Comparison of ENCODE assay signal across 11 mouse cellular contexts in the genomic region with DNA sequence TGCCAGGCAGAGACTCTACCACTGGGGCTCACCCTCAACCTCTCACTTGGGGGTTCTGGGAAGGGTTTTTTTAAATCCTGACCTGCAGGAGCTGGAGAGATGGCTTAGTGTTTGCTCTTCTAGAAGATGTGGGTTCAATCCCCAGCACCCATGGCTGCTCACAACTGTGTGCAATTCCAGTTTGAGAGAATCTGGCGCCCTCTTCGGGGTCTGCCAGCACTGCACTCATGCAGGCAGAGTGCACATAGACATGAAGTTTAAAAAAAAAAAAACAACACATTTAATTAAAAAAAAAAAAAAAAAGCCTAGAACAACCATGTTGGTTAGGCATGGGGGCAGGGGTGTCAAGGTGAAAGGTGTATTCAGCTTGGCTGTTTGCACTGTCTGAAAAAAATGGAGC. TPM values are rescaled to one million over a fixed set of nuclear protein-coding genes. Genes with fewer than 3 reads are reported as not detected.
A peak's percentile ranks its signal among the peaks of the same experiment; 100 is the strongest.
DNase-seq lines count a peak whose midpoint lies in the region; ATAC-seq and TF ChIP-seq lines count a peak whose summit lies in the region.
"Had no signal": no experiment of that assay in that cellular context is flagged by ENCODE, and none has a peak within 500 bp of the region (broad histone marks: within the 10 kb centered on the region; RNA-seq: fewer than 3 reads in every experiment).

No protein-coding gene starts in this region.

- peak overlapping the region; percentile 79 for H3K4me2 ChIP-seq in liver, embryonic 13.5 days
- no peak overlapping the region for H3K4me2 ChIP-seq in neural tube, embryonic 15.5 days
- H3K4me2 ChIP-seq: hindbrain, embryonic 15.5 days had no signal

- peak; percentile 37 for TF ChIP-seq CTCF in layer of hippocampus, adult 2 months (conservative IDR thresholded peaks at IDR 0.05)

- no peak for ATAC-seq in liver, embryonic 13.5 days (ENCODE audit: low read depth)
- no peak for ATAC-seq in neural tube, embryonic 15.5 days (ENCODE audit: low FRiP score)

- H3K36me3 ChIP-seq in liver, embryonic 13.5 days, result peaks cover 56% of the 10 kb centered on the region
- H3K36me3 ChIP-seq in neural tube, embryonic 15.5 days, result peaks cover 53% of the 10 kb centered on the region

- no peaks in the 10 kb centered on the region for H3K9me3 ChIP-seq in liver, embryonic 13.5 days (replicated peaks)
- H3K9me3 ChIP-seq in neural tube, embryonic 15.5 days (replicated peaks), result no peaks in the 10 kb centered on the region
- H3K9me3 ChIP-seq: hindbrain, embryonic 15.5 days had no signal

- no peak overlapping the region for H3K4me3 ChIP-seq in layer of hippocampus, adult 2 months
- peak overlapping the region; percentile 89; the same call in 1 of the 2 replicates for H3K4me3 ChIP-seq in liver, embryonic 13.5 days (replicated peaks)
- no peak overlapping the region for H3K4me3 ChIP-seq in neural tube, embryonic 15.5 days (replicated peaks)

- DNase-seq in layer of hippocampus, adult 2 months (ENCODE audit: low spot score in 2 of 2), result no peak
- DNase-seq in layer of hippocampus, adult 8-10 months (ENCODE audit: low spot score in 2 of 2), result no peak
- peak; percentile 64 for DNase-seq in thymus, postnatal 4 days
- DNase-seq in thymus, adult 18-20 months, result no peak
- no peak for DNase-seq in liver, embryonic 13.5 days
- DNase-seq in yolk sac, embryonic 10.5 days (ENCODE audit: low spot score), result no peak
- DNase-seq: heart, adult 11 months; retina, postnatal 1 day; spleen, adult 18-20 months had no signal

- peak overlapping the region; percentile 46; the same call in 1 of the 2 replicates for H3K27ac ChIP-seq in layer of hippocampus, adult 2 months
- peak overlapping the region; percentile 92 for H3K27ac ChIP-seq in liver, embryonic 13.5 days
- H3K27ac ChIP-seq in neural tube, embryonic 15.5 days (replicated peaks), result no peak overlapping the region
- H3K27ac ChIP-seq: hindbrain, embryonic 15.5 days had no signal

- H3K27me3 ChIP-seq in liver, embryonic 13.5 days, result no peaks in the 10 kb centered on the region
- H3K27me3 ChIP-seq in neural tube, embryonic 15.5 days (replicated peaks), result no peaks in the 10 kb centered on the region
- H3K27me3 ChIP-seq: hindbrain, embryonic 15.5 days had no signal

- WGBS in liver, embryonic 13.5 days (ENCODE audit: insufficient replicate concordance), result 83% methylated on average over 2 of the region's 2 CpGs
- WGBS in neural tube, embryonic 15.5 days, result 93% methylated on average over 2 of the region's 2 CpGs

- peak overlapping the region; percentile 96; the same call in 1 of the 2 replicates for H3K9ac ChIP-seq in liver, embryonic 13.5 days
- no peak overlapping the region for H3K9ac ChIP-seq in neural tube, embryonic 15.5 days (replicated peaks)
- H3K9ac ChIP-seq: hindbrain, embryonic 15.5 days had no signal

- peaks cover 49% of the 10 kb centered on the region for H3K4me1 ChIP-seq in liver, embryonic 13.5 days (replicated peaks)
- peaks cover 33% of the 10 kb centered on the region for H3K4me1 ChIP-seq in neural tube, embryonic 15.5 days

RNA-seq across cellular contexts. Expression of a gene that starts 2.6 kb away (rescaled TPM):
- 10 to 100 TPM; 37.2 to 40.7 TPM for total RNA-seq in layer of hippocampus, adult 2 months (2021)
- total RNA-seq in layer of hippocampus, adult 8-10 months (2022), result 10 to 100 TPM; 36.7 to 46.9 (median 39.6) TPM
- polyA plus RNA-seq in liver, embryonic 13.5 days (2015; fragmentation: Nextera tagmentation; extraction: Ambion mirVana), result 36.2 TPM in 2 replicates
- 44.4 and 51.1 TPM in 2 replicates for polyA plus RNA-seq in neural tube, embryonic 15.5 days (2015; fragmentation: Nextera tagmentation; extraction: Ambion mirVana)

RNA-seq across cellular contexts. Expression of a gene that starts 2.8 kb away (rescaled TPM):
- 100 to 1,000 TPM; 447 to 453 TPM for total RNA-seq in layer of hippocampus, adult 2 months (2021)
- 100 to 1,000 TPM; 420 to 440 (median 425) TPM for total RNA-seq in layer of hippocampus, adult 8-10 months (2022)
- 177 and 182 TPM in 2 replicates for polyA plus RNA-seq in liver, embryonic 13.5 days (2015; fragmentation: Nextera tagmentation; extraction: Ambion mirVana)
- polyA plus RNA-seq in neural tube, embryonic 15.5 days (2015; fragmentation: Nextera tagmentation; extraction: Ambion mirVana), result 381 and 389 TPM in 2 replicates

RNA-seq across cellular contexts. Expression of a gene that starts 8.9 kb away (rescaled TPM):
- 10 to 100 TPM; 20.5 to 24.4 TPM for total RNA-seq in layer of hippocampus, adult 2 months (2021)
- 10 to 100 TPM; 19.6 to 22.0 (median 20.8) TPM for total RNA-seq in layer of hippocampus, adult 8-10 months (2022)
- polyA plus RNA-seq in liver, embryonic 13.5 days (2015; fragmentation: Nextera tagmentation; extraction: Ambion mirVana), result 9.7 and 10.5 TPM in 2 replicates
- polyA plus RNA-seq in neural tube, embryonic 15.5 days (2015; fragmentation: Nextera tagmentation; extraction: Ambion mirVana), result 14.7 and 19.2 TPM in 2 replicates

RNA-seq across cellular contexts. Expression of a gene that starts 19.7 kb away (rescaled TPM):
- total RNA-seq in layer of hippocampus, adult 2 months (2021), result 1,000 to 10,000 TPM in 1 of 2 experiments, 100 to 1,000 TPM in 1; 970 to 1,000 TPM
- total RNA-seq in layer of hippocampus, adult 8-10 months (2022), result 1,000 to 10,000 TPM in 2 of 4 experiments, 100 to 1,000 TPM in 2; 772 to 1,065 (median 933) TPM
- polyA plus RNA-seq in liver, embryonic 13.5 days (2015; fragmentation: Nextera tagmentation; extraction: Ambion mirVana), result 736 and 758 TPM in 2 replicates
- polyA plus RNA-seq in neural tube, embryonic 15.5 days (2015; fragmentation: Nextera tagmentation; extraction: Ambion mirVana), result 653 and 714 TPM in 2 replicates

RNA-seq across cellular contexts. Expression of a gene that starts 23.8 kb away (rescaled TPM):
- total RNA-seq in layer of hippocampus, adult 2 months (2021), result 10 to 100 TPM; 93.9 to 98.1 TPM
- total RNA-seq in layer of hippocampus, adult 8-10 months (2022), result 100 to 1,000 TPM in 2 of 4 experiments, 10 to 100 TPM in 2; 86.4 to 104 (median 97.3) TPM
- 81.2 and 82.3 TPM in 2 replicates for polyA plus RNA-seq in liver, embryonic 13.5 days (2015; fragmentation: Nextera tagmentation; extraction: Ambion mirVana)
- polyA plus RNA-seq in neural tube, embryonic 15.5 days (2015; fragmentation: Nextera tagmentation; extraction: Ambion mirVana), result 165 and 181 TPM in 2 replicates
